Mouse (Mus musculus) stomach, postnatal 0 days (tissue): Measurements from ENCODE around the gene Hoxa10.

ENCODE experiments used
- CTCF ChIP-seq: IDR thresholded peaks from 2 replicates; pipeline ENCODE4 v1.5.1; 2016; ENCODE audit warnings: antibody characterized with exemption, low read depth, mild to moderate bottlenecking, moderate library complexity
- EP300 ChIP-seq: optimal IDR thresholded peaks from 2 replicates; pipeline ENCODE3; 2016; ENCODE audit warnings: antibody characterized with exemption

DNA sequence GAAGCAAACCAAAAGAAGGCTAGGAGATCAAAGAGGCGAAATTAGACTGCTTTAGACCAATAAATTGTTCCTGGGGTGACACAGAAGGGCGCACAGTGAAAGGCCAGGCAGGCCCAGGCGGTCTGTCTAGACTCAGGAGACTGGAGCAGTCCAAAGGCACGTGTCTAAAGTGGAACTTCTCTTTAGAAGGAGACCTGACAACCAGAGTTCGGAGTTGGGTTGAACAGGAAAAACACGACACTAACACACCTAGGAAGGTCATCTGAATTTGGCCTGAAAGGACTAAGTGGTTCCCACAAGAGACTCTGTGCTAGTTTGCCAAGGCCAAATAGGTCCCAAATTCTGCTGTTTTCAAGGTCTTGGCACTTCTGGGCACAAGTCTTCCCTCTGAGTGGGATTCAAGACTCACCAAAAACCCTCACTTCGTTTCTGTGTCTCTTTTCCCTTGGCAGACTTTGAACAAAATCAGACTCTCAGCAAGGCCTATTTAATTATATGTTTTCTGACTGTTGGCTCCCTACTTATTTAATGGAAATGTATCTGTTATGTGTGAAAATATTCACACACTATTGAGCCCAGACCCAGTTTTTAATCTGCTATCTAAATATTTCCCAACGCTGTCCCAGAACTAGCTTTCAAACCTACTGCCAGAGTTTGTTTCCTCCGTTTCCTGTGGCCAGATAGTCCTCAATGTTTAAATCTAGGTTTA is 21.3 kb downstream of the Hoxa10 start:
- no peak for TF ChIP-seq CTCF
- no peak for TF ChIP-seq EP300
